ENCODE assay signal across 8 mouse cellular contexts in genomic region chr19:18888491-18889116, GRCm38 (mm10).
A peak's percentile ranks its signal among the peaks of the same experiment; 100 is the strongest.
DNase-seq lines count a peak whose midpoint lies in the region; ATAC-seq lines count a peak whose summit lies in the region.

No protein-coding gene starts in this region.

- no peaks in the 10 kb centered on the region for H3K9me3 ChIP-seq in heart, embryonic 11.5 days (replicated peaks; ENCODE audit: control insufficient read depth, low read length)
- H3K9me3 ChIP-seq in intestine, embryonic 14.5 days (ENCODE audit: control insufficient read depth, low read length), result no peaks in the 10 kb centered on the region
- no peaks in the 10 kb centered on the region for H3K9me3 ChIP-seq in midbrain, embryonic 10.5 days (replicated peaks)

- 39% methylated on average over 13 of the region's 13 CpGs for WGBS in heart, embryonic 11.5 days (ENCODE audit: insufficient replicate concordance)
- 42% methylated on average over 13 of the region's 13 CpGs for WGBS in intestine, embryonic 14.5 days
- 15% methylated on average over 13 of the region's 13 CpGs for WGBS in midbrain, embryonic 10.5 days

- H3K4me1 ChIP-seq in heart, embryonic 11.5 days (ENCODE audit: control insufficient read depth, insufficient read depth, low read length), result peaks cover 3% of the 10 kb centered on the region; the same call in 1 of the 2 replicates
- H3K4me1 ChIP-seq in intestine, embryonic 14.5 days (replicated peaks; ENCODE audit: control insufficient read depth, insufficient read depth, low read length), result peaks cover 5% of the 10 kb centered on the region; the same call in 1 of the 2 replicates
- peaks cover 36% of the 10 kb centered on the region for H3K4me1 ChIP-seq in midbrain, embryonic 10.5 days

- no peak for DNase-seq in heart, adult 18-20 months
- DNase-seq in embryo, embryonic 11 days, result peak; percentile 45
- no peak for DNase-seq in intestine, embryonic 14.5 days (ENCODE audit: low spot score)
- DNase-seq in midbrain, embryonic 10.5 days (ENCODE audit: low spot score), result peak; percentile 33
- DNase-seq in urinary bladder, postnatal 36 days (ENCODE audit: low spot score in 2 of 2), result no peak
- no peak for DNase-seq in Muller cell, postnatal 12 days (ENCODE audit: inconsistent ontology term)

- no peaks in the 10 kb centered on the region for H3K27me3 ChIP-seq in heart, embryonic 11.5 days (ENCODE audit: control insufficient read depth, insufficient read depth, low read length)
- H3K27me3 ChIP-seq in intestine, embryonic 14.5 days (replicated peaks; ENCODE audit: control insufficient read depth, insufficient read depth, low read length), result no peaks in the 10 kb centered on the region
- no peaks in the 10 kb centered on the region for H3K27me3 ChIP-seq in midbrain, embryonic 10.5 days (ENCODE audit: low read depth, poor library complexity, severe bottlenecking)

- H3K36me3 ChIP-seq in heart, embryonic 11.5 days (ENCODE audit: control insufficient read depth, insufficient read depth, low read length), result no peaks in the 10 kb centered on the region
- H3K36me3 ChIP-seq in intestine, embryonic 14.5 days (ENCODE audit: control insufficient read depth, insufficient read depth, low read length), result no peaks in the 10 kb centered on the region
- peaks cover 2% of the 10 kb centered on the region; the same call in 1 of the 2 replicates for H3K36me3 ChIP-seq in midbrain, embryonic 10.5 days

- no peak for ATAC-seq in heart, embryonic 11.5 days (replicated peaks; ENCODE audit: insufficient number of reproducible peaks, low FRiP score, low TSS enrichment)
- no peak for ATAC-seq in intestine, embryonic 14.5 days (replicated peaks; ENCODE audit: low FRiP score, low TSS enrichment, low read depth)
- ATAC-seq in inflammation-experienced regulatory T-cells, adult 6 months, result no peak

- H3K4me2 ChIP-seq in heart, embryonic 11.5 days, result peak overlapping the region; percentile 59
- peak overlapping the region; percentile 39 for H3K4me2 ChIP-seq in intestine, embryonic 14.5 days (ENCODE audit: low read length)

- no peak overlapping the region for H3K9ac ChIP-seq in heart, embryonic 11.5 days (ENCODE audit: low read depth, low read length)
- H3K9ac ChIP-seq in intestine, embryonic 14.5 days (ENCODE audit: low read length), result 0 out of 2 replicates have a peak overlapping the region, but pooled peaks have one; percentile 17

- H3K27ac ChIP-seq in heart, embryonic 11.5 days (ENCODE audit: low read depth, low read length), result no peak overlapping the region
- no peak overlapping the region for H3K27ac ChIP-seq in intestine, embryonic 14.5 days (ENCODE audit: low read depth)
- peak overlapping the region; percentile 85 for H3K27ac ChIP-seq in midbrain, embryonic 10.5 days (replicated peaks)

- peak overlapping the region; percentile 27 for H3K4me3 ChIP-seq in heart, embryonic 11.5 days (ENCODE audit: low read depth, low read length)
- no peak overlapping the region for H3K4me3 ChIP-seq in intestine, embryonic 14.5 days (ENCODE audit: low read depth, low read length)
- H3K4me3 ChIP-seq in midbrain, embryonic 10.5 days, result peak overlapping the region; percentile 48

Comparison
In these comparisons a context has a peak if more than half of its experiments do, and no peak if none do; other contexts are left out.
1. DNase-seq: peak in embryo, embryonic 11 days (single experiment) and midbrain, embryonic 10.5 days (single experiment); none in heart, adult 18-20 months (0 of 2), intestine, embryonic 14.5 days (single experiment), urinary bladder, postnatal 36 days (0 of 2) and Muller cell, postnatal 12 days (single experiment).